Mouse (Mus musculus) c-Kit-positive CD71-positive TER-119-negative erythroid progenitor cells, embryonic 14.5 days (primary cell): Measurements from ENCODE around the gene Olfr1110.
"Not testable (repeated sequence)": the region's sequence is repeated elsewhere in the genome, so short reads cannot be mapped to it uniquely, and the experiment has no call there.

Experiments used
- DNase-seq: peaks from one replicate; pipeline ENCODE4 v3.0.0-alpha.2; 2013; ENCODE audit warnings: low read depth

Gene Olfr1110

DNA sequence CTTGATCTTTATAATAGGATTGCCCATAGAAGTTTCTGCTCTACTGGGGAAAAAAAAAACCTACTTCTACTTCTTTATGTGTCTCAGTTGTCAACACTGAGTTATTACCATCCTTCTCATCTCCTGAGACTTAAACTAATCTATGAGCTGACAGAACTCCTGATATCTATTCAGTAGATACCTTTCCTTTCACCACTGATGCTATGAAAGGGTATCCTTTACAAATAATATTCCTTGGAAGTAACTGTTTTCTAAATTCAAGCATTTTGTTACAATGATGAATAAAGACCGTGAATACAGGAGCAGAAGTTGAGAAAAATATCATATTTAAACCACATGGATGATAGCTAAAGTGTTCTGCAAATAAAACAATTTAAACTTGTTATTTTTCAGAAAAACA, at the start of gene Olfr1110:
Gene Olfr1110 (minus strand): TSS at position 101 of the 400 bp plus-strand sequence.
- DNase-seq = no peak

DNA sequence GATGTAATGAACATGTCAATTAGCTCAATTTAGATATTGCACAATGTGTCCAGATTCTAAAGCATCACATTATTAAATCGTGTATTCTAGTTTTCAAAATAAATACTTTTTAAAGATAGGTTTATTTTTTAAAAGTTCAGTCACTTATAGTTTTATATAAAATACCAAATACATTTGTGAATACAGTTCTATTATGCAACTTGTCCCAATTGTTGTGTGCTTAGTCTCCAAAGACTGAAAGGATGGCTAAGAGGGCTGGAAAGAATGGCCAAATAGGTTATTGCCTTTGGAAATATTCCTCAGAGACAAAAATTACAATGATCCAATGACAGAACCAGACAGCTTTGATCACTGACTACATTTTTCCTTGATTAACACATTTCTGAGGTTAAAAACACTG, 47.4 kb upstream of the Olfr1110 start, which contains the start of gene Olfr1112:
Gene Olfr1112 (plus strand): TSS at position 301 of the 400 bp plus-strand sequence.
- DNase-seq = no peak

DNA sequence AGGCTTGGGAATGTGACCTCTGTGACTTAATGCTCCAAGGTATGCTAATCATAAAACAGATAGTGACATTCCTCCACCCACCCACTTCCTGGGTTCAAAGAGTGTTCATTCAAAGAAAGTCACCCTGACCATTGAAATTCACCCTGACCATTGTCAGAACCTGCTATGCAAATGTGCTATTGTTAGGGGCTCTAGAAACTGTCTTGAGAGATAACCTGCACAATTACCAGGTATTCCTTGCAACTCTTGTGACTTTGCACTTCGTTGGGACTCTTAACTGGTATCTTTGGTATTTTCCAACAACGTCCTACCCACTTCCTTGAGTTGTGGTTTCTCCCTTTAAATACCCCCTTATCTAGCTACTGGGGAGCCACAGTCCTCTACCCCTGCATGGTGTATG, 27.6 kb upstream of the Olfr1110 start:
- not testable (repeated sequence) for DNase-seq

DNA sequence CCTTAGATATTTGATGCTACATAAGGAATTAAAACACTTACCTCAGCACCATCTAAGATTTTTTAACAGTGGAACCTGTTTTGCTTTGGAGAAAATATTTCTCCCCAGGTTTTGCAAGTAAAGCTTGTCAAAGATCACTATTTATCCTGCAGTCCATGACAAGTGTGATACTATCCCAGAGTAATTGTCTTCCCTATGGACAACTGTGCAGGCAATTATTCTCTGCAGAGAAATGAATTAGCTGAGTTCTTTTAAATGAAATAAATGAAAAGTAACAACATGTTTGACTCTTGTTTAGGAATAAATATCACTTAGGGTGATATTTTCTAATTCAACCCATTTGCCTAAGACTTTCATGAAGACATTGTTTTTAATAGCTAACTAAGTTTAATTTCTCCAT, 12.4 kb upstream of the Olfr1110 start, which contains the start of gene Olfr1111:
Gene Olfr1111 (minus strand): TSS at position 101 of the 400 bp plus-strand sequence.
- DNase-seq = no peak

DNA sequence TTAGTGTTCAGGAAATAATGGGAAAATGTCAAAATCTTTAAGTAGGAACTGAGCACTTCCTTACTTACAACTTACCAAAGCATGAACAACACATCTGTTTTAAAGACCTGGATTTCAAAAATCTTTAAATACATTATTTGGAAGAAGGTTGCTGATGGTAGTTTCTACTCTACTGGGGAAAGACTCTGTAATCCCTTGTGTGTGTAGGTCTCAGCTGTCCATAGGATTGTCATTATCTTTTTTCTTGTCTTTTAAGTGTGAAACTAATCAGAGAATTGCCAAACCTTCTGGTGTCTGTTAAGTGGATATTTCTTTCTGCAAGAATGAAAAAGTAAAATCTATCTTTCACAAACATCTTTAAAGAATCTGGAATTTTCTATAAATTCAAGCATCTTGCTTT, 25.6 kb downstream of the Olfr1110 start, which contains the start of gene Olfr259:
Gene Olfr259 (minus strand): TSS at position 101 of the 400 bp plus-strand sequence.
- DNase-seq = no peak

DNA sequence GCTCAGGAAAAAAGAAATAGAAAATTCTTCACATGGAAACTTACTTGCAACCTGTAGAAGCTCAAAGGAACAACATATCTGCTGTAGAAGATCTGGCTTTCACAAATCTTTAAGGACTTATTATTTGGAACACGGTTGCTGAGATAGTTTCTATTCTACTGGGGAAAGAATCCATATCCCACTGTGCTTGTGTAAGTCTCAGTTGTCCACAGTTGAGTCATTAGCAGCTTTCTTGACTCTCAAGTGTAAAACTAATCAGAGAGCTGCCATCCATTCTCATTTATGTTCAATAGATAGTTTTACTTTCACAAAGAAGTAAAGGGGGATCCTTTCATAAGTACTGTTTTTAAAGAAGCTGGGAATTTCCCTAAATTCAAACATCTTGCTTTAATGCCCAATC, 44.2 kb downstream of the Olfr1110 start, which contains the start of gene Olfr1109:
Gene Olfr1109 (minus strand): TSS at position 101 of the 400 bp plus-strand sequence.
- no peak for DNase-seq
